Mouse (Mus musculus) ES-Bruce4 (cell line): Measurements from ENCODE around the gene Rragd. TPM values are rescaled to one million over a fixed set of nuclear protein-coding genes. Genes with fewer than 3 reads are reported as not detected.

ENCODE experiments used
- H3K27ac ChIP-seq: 2 replicates; pipeline ENCODE4 v1.5.1; 2012; ENCODE audit warnings: low read length, inconsistent platforms; ENCODE audit not compliant: insufficient read depth
- H3K27me3 ChIP-seq: 2 replicates; pipeline ENCODE4 v1.6.1; 2012; ENCODE audit warnings: mild to moderate bottlenecking, low read length, inconsistent platforms; ENCODE audit not compliant: control insufficient read depth, poor library complexity, insufficient read depth, severe bottlenecking
- H3K36me3 ChIP-seq: 2 replicates; pipeline ENCODE4 v1.6.1; 2012; ENCODE audit warnings: inconsistent platforms, mild to moderate bottlenecking, low read length, moderate library complexity; ENCODE audit not compliant: control insufficient read depth, poor library complexity, insufficient read depth, severe bottlenecking
- H3K4me1 ChIP-seq: one replicate; pipeline ENCODE4 v1.8.1; 2011; ENCODE audit warnings: low read length; ENCODE audit not compliant: control insufficient read depth, insufficient read depth
- H3K4me3 ChIP-seq: 2 replicates; pipeline ENCODE4 v1.5.1; 2011; ENCODE audit warnings: low read depth, mild to moderate bottlenecking, low read length
- H3K9ac ChIP-seq: 2 replicates; pipeline ENCODE4 v1.6.1; 2012; ENCODE audit warnings: low read depth, mild to moderate bottlenecking, inconsistent platforms; ENCODE audit not compliant: poor library complexity, severe bottlenecking
- H3K9me3 ChIP-seq: replicated peaks from 2 replicates; pipeline ENCODE4 v1.6.1; 2012; ENCODE audit warnings: mild to moderate bottlenecking, low read length, inconsistent platforms; ENCODE audit not compliant: control insufficient read depth, poor library complexity, insufficient read depth, severe bottlenecking
- CTCF ChIP-seq: IDR thresholded peaks from one replicate; pipeline ENCODE4 v1.8.1; 2011; ENCODE audit warnings: low read depth, low read length
- EP300 ChIP-seq: IDR thresholded peaks from 2 replicates; pipeline ENCODE4 v1.6.1; 2011; ENCODE audit warnings: low read depth, low read length; ENCODE audit not compliant: insufficient read depth
- POLR2A ChIP-seq: IDR thresholded peaks from one replicate; pipeline ENCODE4 v1.8.1; 2011; ENCODE audit warnings: low read length; ENCODE audit not compliant: insufficient read depth
- polyA plus RNA-seq: library from polyadenylated mRNA; stranded (reverse); fragments of >200 nt; gene quantifications from 2 replicates; pipeline ENCODE4 v1.2.4, GENCODE M21; 2011; ENCODE audit warnings: low read depth; ENCODE audit not compliant: missing spikeins, insufficient read depth, insufficient read length

Gene Rragd
- polyA plus RNA-seq, 1 experiment: 27.2 TPM

- peaks cover 3% of the 10 kb centered on the region for H3K4me1 ChIP-seq
These were observed 1.4 kb downstream of the Rragd start for GRCm38 (mm10) chr4:32984242-32984641.

GRCm38 (mm10) chr4:32984801-32985675 is 2.2 kb downstream of the Rragd start:
- no peaks in the 10 kb centered on the region for H3K9me3 ChIP-seq
- no peaks in the 10 kb centered on the region for H3K36me3 ChIP-seq
- TF ChIP-seq POLR2A (no peak), EP300 (no peak), CTCF (peak; percentile 46)
- H3K27ac ChIP-seq: peak overlapping the region; percentile 58
- H3K4me1 ChIP-seq: peaks cover 3% of the 10 kb centered on the region
- H3K9ac ChIP-seq: no peak overlapping the region
- no peak overlapping the region for H3K4me3 ChIP-seq
- H3K27me3 ChIP-seq: no peaks in the 10 kb centered on the region; the same call in 1 of the 2 replicates

More at GRCm38 (mm10) chr4:32984242-32984641, 1.4 kb downstream of the Rragd start:
- H3K27ac ChIP-seq: no peak overlapping the region
- TF ChIP-seq CTCF: no peak
- no peak for TF ChIP-seq EP300
- no peak for TF ChIP-seq POLR2A
- H3K4me3 ChIP-seq: peak overlapping the region; percentile 48
- no peaks in the 10 kb centered on the region; the same call in 1 of the 2 replicates for H3K27me3 ChIP-seq
- H3K9ac ChIP-seq: peak overlapping the region; percentile 69; the same call in 1 of the 2 replicates
- H3K9me3 ChIP-seq: no peaks in the 10 kb centered on the region
- no peaks in the 10 kb centered on the region for H3K36me3 ChIP-seq

DNA sequence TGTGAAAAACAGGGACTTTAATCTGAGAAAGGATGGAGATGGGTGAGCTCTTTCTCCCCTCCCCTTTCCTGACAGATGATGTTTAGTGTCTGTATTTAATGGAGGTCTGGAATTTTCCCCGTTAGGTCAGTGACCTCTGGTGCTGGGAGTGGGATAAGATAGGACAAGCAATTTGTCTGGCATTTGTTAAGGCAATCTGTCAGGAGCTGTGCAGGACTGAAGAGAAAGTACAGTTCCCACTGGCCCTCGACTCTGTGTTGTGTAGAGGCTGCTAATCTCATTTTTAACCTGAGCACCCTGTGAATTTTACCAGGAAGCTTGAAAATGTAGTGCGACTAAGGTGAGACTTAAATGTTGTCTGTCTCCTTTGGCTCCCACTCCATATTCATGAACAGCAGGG is 2.8 kb downstream of the Rragd start:
- Histone ChIP-seq H3K4me3 (no peak overlapping the region), H3K27me3 (no peaks in the 10 kb centered on the region; the same call in 1 of the 2 replicates), H3K36me3 (no peaks in the 10 kb centered on the region), H3K27ac (peak overlapping the region; percentile 25; the same call in 1 of the 2 replicates), H3K4me1 (peaks cover 3% of the 10 kb centered on the region), H3K9me3 (no peaks in the 10 kb centered on the region), H3K9ac (no peak overlapping the region)
- TF ChIP-seq CTCF: no peak
- TF ChIP-seq POLR2A: no peak
- no peak for TF ChIP-seq EP300

DNA sequence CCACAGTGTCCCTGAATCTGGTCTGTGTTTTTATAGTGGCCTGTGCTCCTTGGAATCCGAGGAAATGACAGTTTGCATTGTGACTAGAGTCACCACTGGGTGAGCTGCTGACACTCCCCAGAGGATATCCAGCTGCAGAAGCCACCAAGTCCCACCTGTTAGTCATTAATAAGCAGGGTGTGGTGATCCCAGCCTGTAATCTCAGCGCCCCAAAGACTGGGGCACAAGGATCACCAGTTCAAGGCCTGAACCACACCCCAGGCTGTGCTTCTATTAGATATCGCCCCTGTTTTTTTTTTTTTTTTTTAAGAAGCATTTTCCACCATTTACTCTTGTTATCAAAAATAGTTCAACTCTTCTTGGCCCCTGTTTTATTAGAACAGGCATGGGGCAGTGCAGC is 4.2 kb downstream of the Rragd start:
- TF ChIP-seq POLR2A: no peak
- TF ChIP-seq CTCF: no peak
- TF ChIP-seq EP300: no peak
- H3K9ac ChIP-seq: no peak overlapping the region
- H3K27me3 ChIP-seq: no peaks in the 10 kb centered on the region; the same call in 1 of the 2 replicates
- H3K4me3 ChIP-seq: no peak overlapping the region
- no peaks in the 10 kb centered on the region for H3K36me3 ChIP-seq
- no peak overlapping the region for H3K27ac ChIP-seq
- H3K9me3 ChIP-seq: no peaks in the 10 kb centered on the region
- no peaks in the 10 kb centered on the region for H3K4me1 ChIP-seq

GRCm38 (mm10) chr4:32989346-32989745 is 6.5 kb downstream of the Rragd start:
- Histone ChIP-seq H3K27ac (no peak overlapping the region), H3K9me3 (no peaks in the 10 kb centered on the region)
- no peak for TF ChIP-seq CTCF
- no peak for TF ChIP-seq EP300
- no peak for TF ChIP-seq POLR2A

DNA sequence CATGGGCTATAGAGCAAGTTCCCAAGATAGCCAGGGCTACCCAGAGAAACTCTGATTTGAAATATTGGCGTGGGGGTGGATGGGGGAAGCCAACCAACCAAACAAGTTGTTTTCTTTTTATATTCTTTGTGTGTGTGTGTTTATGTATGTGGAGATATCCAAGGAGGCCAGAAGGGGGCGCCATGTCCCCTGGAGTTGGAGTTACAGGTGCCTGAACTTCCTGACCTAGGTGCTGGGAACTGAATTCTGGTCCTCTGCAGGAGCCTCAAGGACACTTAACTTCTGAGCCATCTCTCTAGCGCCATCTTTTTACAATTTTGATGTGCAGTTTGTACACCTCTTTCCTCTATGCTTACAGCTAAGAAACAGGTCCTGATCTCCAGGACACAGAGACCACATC is 11.3 kb downstream of the Rragd start:
- Histone ChIP-seq H3K9me3 (no peaks in the 10 kb centered on the region), H3K36me3 (no peaks in the 10 kb centered on the region), H3K9ac (no peak overlapping the region), H3K4me1 (peaks cover 10% of the 10 kb centered on the region), H3K4me3 (no peak overlapping the region), H3K27ac (0 out of 2 replicates have a peak overlapping the region, but pooled peaks have one; percentile 13), H3K27me3 (no peaks in the 10 kb centered on the region)
- TF ChIP-seq CTCF (peak; percentile 31), POLR2A (no peak)

More at GRCm38 (mm10) chr4:32989346-32989745, 6.5 kb downstream of the Rragd start:
- no peaks in the 10 kb centered on the region for H3K27me3 ChIP-seq
- H3K36me3 ChIP-seq: no peaks in the 10 kb centered on the region
- H3K4me3 ChIP-seq: no peak overlapping the region
- no peak overlapping the region for H3K9ac ChIP-seq
- H3K4me1 ChIP-seq: no peaks in the 10 kb centered on the region
